Mouse (Mus musculus) activated CD4-positive, CD25-positive, alpha-beta regulatory T cell, adult 9 weeks (primary cell): ENCODE results near the gene Twistnb. TPM values are rescaled to one million over a fixed set of nuclear protein-coding genes. Genes with fewer than 3 reads are reported as not detected.

Experiments
- polyA plus RNA-seq: library from polyadenylated mRNA; unstranded; fragments of 100-300 nt; shearing (Covaris generic); gene quantifications from one replicate; pipeline ENCODE4 v1.2.1, GENCODE M21; 2017

The Twistnb gene
- 40.6 TPM for polyA plus RNA-seq

DNA sequence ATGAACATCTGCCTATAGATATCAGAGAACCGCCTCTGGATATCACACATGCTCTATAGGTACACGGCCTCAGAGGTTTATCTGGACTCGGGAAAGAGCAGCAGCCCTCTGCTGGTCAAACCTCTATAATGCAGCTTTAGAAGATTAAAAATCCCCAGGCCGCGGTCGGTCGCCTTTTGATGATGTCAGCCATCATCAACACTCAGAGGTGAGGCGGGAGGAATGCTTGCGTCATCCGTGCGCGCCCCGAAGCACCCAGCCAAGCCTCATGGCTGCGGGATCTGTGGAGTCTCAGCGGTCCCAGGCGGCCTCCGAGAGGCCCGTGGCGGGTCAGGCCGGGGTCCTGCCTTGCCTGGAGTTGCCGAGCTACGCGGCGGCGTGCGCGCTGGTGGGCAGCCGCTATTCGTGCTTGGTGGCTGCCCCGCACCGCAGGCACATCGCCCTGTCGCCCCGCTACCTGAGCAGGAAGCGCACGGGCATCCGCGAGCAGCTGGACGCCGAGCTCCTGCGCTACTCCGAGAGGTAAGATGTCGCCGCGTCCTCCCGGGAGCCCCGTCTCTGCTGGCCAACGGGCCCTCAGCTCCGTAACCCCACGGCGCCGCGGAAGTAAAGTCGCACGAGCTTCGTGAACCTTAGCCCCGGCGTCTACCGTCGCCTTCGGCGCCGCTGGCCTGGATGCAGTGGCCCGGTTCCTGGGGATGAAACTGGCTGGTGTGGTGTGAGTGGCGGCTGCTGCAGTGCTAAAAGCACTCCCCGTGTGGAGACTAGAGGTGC lies at the start of gene Twistnb:
Twistnb (plus strand) TSS at position 249 of the 774 bp plus-strand sequence.

DNA sequence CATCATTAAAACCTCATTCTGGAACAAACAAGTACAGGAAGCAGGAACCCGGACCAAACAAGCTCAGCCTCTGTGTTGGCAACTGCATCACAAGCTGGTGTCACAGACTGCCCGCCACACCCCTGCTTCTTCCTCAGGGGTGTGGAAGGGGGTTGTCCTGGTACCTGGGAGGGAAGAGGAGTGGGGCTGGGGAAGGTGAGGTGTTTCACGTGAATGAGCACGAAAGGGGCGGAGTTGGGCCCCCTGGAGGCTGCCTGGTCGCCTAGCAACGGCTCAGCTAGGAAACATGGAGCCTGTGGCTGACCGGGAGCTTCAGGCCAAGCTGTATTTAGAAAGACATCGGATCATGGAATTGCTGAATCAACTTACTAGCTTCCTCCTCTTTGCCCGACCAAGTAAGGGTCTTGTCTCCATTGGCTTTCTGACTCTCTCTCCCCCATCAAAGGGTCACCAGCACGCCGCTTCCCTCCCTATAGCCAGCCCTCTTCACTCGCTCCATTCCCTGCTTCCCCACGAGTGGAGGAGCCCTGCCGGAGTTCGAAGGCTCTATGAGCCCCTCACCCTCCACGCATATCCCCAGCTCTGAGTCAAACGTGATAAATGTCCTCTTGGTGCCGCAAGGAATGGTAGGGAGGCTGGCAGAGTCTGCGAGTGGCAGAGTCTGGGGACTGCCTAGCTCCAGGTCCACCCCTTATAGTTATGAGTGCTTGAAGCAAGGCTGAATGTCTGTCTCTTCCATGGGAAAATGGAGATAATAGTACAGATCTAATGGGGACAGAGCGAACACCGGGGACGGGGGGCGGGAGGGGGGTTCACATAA lies 34.4 kb upstream of the Twistnb start, which contains the start of gene Efcab10:
Efcab10 (plus strand) TSS at position 51 of the 820 bp plus-strand sequence.

Other genes starting within 250 kb of the Twistnb start
- not detected for gene Efcab10, start 34.8 kb upstream of the Twistnb start, polyA plus RNA-seq